Mouse (Mus musculus): ENCODE measurements around the gene Csad.
"Not testable (repeated sequence)": the region's sequence is repeated elsewhere in the genome, so short reads cannot be mapped to it uniquely, and the experiment has no call there.

Csad gene

GRCm38 (mm10) chr15:102156836-102157235 is 47.7 kb downstream of the Csad start:
- no peak for DNase-seq

GRCm38 (mm10) chr15:102155006-102155405 is 49.5 kb downstream of the Csad start:
- DNase-seq, result not testable (repeated sequence)

- DNase-seq, result no peak
Observed at GRCm38 (mm10) chr15:102152646-102153045, 51.9 kb downstream of the Csad start.

- peak; percentile 34 for DNase-seq
Observed at GRCm38 (mm10) chr15:102150301-102151135, 54.0 kb downstream of the Csad start, which contains the start of gene Soat2. Gene Soat2, plus strand, starts transcription at chr15:102150526.

GRCm38 (mm10) chr15:102149561-102149960 is 55.0 kb downstream of the Csad start:
- peak; percentile 64 for DNase-seq

GRCm38 (mm10) chr15:102147674-102148402 is 56.7 kb downstream of the Csad start:
- DNase-seq, result no peak

GRCm38 (mm10) chr15:102146882-102147281 is 57.6 kb downstream of the Csad start:
- DNase-seq, result peak; percentile 49

GRCm38 (mm10) chr15:102146089-102146488 is 58.4 kb downstream of the Csad start:
- DNase-seq, result no peak

GRCm38 (mm10) chr15:102145330-102145729 is 59.2 kb downstream of the Csad start:
- DNase-seq, result no peak

GRCm38 (mm10) chr15:102144726-102145125 is 59.8 kb downstream of the Csad start:
- no peak for DNase-seq

- no peak for DNase-seq
Observed at GRCm38 (mm10) chr15:102144274-102144711, 60.2 kb downstream of the Csad start, which contains the start of gene Igfbp6. Gene Igfbp6, plus strand, starts transcription at chr15:102144362.

- DNase-seq, result no peak
Observed at GRCm38 (mm10) chr15:102142914-102143912, 61.3 kb downstream of the Csad start.

GRCm38 (mm10) chr15:102141120-102141519 is 63.4 kb downstream of the Csad start:
- DNase-seq, result no peak

- DNase-seq, result peak; percentile 98
Observed at GRCm38 (mm10) chr15:102136129-102136758, 68.3 kb downstream of the Csad start, which contains the start of gene Spryd3. Gene Spryd3, minus strand, starts transcription at chr15:102136234.

- no peak for DNase-seq
Observed at GRCm38 (mm10) chr15:102135522-102136128, 68.9 kb downstream of the Csad start.

GRCm38 (mm10) chr15:102134709-102135108 is 69.8 kb downstream of the Csad start:
- DNase-seq, result no peak

- peak; percentile 25 for DNase-seq
Observed at GRCm38 (mm10) chr15:102133314-102133713, 71.2 kb downstream of the Csad start.
